Mouse (Mus musculus): Measurements from ENCODE around the gene Car10. TPM values are rescaled to one million over a fixed set of nuclear protein-coding genes. Genes with fewer than 3 reads are reported as not detected.
"Not testable (repeated sequence)": the region's sequence is repeated elsewhere in the genome, so short reads cannot be mapped to it uniquely, and the experiment has no call there.

The Car10 gene
- polyA plus RNA-seq, 1 experiment from 2014 or later, result 0.05 TPM

DNA sequence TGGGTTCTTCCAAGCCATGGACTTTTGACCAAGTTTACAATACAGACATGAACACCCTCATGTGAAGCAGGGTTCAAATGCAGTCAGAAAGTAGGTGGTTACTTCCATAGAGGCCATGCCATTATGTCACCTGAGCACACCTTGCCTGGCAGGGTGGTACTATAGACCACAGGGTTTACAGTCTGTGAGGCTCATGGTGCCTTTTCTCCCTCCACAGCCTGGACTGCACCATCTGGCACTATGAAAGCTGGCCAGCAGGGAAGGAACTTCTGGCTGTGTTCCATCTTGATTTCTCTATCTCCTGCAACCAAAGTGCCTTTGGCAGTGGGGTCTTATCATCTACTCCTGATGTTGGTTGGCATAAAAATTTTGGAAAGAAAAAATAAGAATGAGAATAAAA, 295.5 kb downstream of the Car10 start:
- not testable (repeated sequence) for H3K9ac ChIP-seq (ENCODE audit: low read length); ATAC-seq (replicated peaks; ENCODE audit: extremely low read depth, insufficient read depth, low FRiP score); H3K27ac ChIP-seq (ENCODE audit: low read length); H3K4me1 ChIP-seq (ENCODE audit: control insufficient read depth, insufficient read depth, low read length); H3K27me3 ChIP-seq (ENCODE audit: control insufficient read depth, insufficient read depth, low read length); H3K36me3 ChIP-seq (ENCODE audit: control insufficient read depth, insufficient read depth); H3K9me3 ChIP-seq (replicated peaks; ENCODE audit: control insufficient read depth, low read length); H3K4me3 ChIP-seq (ENCODE audit: low read length); H3K4me2 ChIP-seq (ENCODE audit: low read depth, low read length)

- no peak for ATAC-seq (replicated peaks; ENCODE audit: extremely low read depth, insufficient read depth, low FRiP score)
- H3K36me3 ChIP-seq (ENCODE audit: control insufficient read depth, insufficient read depth), result no peaks in the 10 kb centered on the region
- H3K4me2 ChIP-seq (ENCODE audit: low read depth, low read length), result no peak overlapping the region
- no peaks in the 10 kb centered on the region for H3K9me3 ChIP-seq (replicated peaks; ENCODE audit: control insufficient read depth, low read length)
- H3K9ac ChIP-seq (ENCODE audit: low read length), result no peak overlapping the region
- no peak overlapping the region for H3K27ac ChIP-seq (ENCODE audit: low read length)
- no peak overlapping the region for H3K4me3 ChIP-seq (ENCODE audit: low read length)
- 91% methylated on average over 2 of the region's 2 CpGs for WGBS
- H3K27me3 ChIP-seq (ENCODE audit: control insufficient read depth, insufficient read depth, low read length), result no peaks in the 10 kb centered on the region
- H3K4me1 ChIP-seq (ENCODE audit: control insufficient read depth, insufficient read depth, low read length), result no peaks in the 10 kb centered on the region
Observed at GRCm38 (mm10) chr11:93396356-93396755, 298.5 kb downstream of the Car10 start.

DNA sequence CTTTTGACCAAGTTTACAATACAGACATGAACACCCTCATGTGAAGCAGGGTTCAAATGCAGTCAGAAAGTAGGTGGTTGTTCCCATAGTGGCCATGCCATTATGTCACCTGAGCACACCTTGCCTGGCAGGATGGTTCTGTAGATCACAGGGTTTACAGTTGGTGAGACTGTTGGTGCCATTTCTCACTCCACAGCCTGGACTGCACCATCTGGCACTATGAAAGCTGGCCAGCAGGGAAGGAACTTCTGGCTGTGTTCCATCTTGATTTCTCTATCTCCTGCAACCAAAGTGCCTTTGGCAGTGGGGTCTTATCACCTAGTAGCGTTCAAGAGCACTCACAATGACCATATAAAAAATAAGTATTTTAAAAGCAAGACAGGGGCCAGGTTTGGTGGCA, 303.3 kb downstream of the Car10 start:
- not testable (repeated sequence) for ATAC-seq (replicated peaks; ENCODE audit: extremely low read depth, insufficient read depth, low FRiP score); H3K27me3 ChIP-seq (ENCODE audit: control insufficient read depth, insufficient read depth, low read length); H3K27ac ChIP-seq (ENCODE audit: low read length); H3K36me3 ChIP-seq (ENCODE audit: control insufficient read depth, insufficient read depth); H3K4me3 ChIP-seq (ENCODE audit: low read length); H3K4me1 ChIP-seq (ENCODE audit: control insufficient read depth, insufficient read depth, low read length); H3K9ac ChIP-seq (ENCODE audit: low read length); H3K4me2 ChIP-seq (ENCODE audit: low read depth, low read length); H3K9me3 ChIP-seq (replicated peaks; ENCODE audit: control insufficient read depth, low read length)
- 43% methylated on average over 1 of the region's 1 CpGs for WGBS

DNA sequence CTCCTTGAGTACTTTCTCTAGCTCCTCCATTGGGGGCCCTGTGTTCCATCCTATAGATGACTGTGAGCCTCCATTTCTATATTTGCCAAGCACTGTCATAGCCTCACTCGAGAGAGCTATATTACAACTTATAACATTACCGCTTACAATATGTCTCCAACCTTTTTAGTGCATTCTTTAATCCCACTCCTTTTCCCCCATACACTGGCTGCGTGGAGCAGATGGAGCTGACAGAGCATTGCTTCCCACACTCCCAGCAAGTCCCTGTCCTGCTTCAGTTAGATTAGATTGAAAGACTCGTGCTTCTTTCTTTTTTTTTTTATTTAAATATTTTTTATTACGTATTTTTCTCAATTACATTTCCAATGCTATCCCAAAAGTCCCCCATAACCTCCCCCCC, 310.2 kb downstream of the Car10 start:
- no peak overlapping the region for H3K27ac ChIP-seq (ENCODE audit: low read length)
- H3K27me3 ChIP-seq (ENCODE audit: control insufficient read depth, insufficient read depth, low read length), result no peaks in the 10 kb centered on the region
- H3K36me3 ChIP-seq (ENCODE audit: control insufficient read depth, insufficient read depth), result no peaks in the 10 kb centered on the region
- no peak for ATAC-seq (replicated peaks; ENCODE audit: extremely low read depth, insufficient read depth, low FRiP score)
- no peaks in the 10 kb centered on the region for H3K4me1 ChIP-seq (ENCODE audit: control insufficient read depth, insufficient read depth, low read length)
- no peak overlapping the region for H3K9ac ChIP-seq (ENCODE audit: low read length)
- no peaks in the 10 kb centered on the region for H3K9me3 ChIP-seq (replicated peaks; ENCODE audit: control insufficient read depth, low read length)
- no peak overlapping the region for H3K4me2 ChIP-seq (ENCODE audit: low read depth, low read length)
- 74% methylated on average over 5 of the region's 5 CpGs for WGBS
- no peak overlapping the region for H3K4me3 ChIP-seq (ENCODE audit: low read length)

DNA sequence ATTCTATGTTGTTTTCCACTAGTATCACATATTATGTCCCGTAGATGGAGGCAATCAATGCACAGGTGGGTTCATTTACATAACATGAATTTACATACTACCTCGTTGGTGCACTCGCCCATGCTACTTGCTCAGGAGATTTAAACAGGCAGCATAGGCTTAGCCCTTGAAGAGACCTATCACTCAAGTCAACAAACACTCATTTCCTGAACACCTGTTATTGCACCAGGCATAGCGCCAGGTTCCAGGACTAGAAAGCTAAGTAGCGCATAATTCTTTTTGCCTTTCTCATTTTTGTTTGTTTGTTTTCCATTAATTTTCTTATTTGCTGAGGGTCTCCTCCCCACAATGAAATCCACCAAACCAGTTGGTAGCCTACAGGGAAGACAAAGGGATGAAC, 333.7 kb downstream of the Car10 start:
- 75% methylated on average over 5 of the region's 5 CpGs for WGBS
- no peak for ATAC-seq (replicated peaks; ENCODE audit: extremely low read depth, insufficient read depth, low FRiP score)
- Histone ChIP-seq H3K36me3 (ENCODE audit: control insufficient read depth, insufficient read depth) (no peaks in the 10 kb centered on the region), H3K4me2 (ENCODE audit: low read depth, low read length) (no peak overlapping the region), H3K9me3 (replicated peaks; ENCODE audit: control insufficient read depth, low read length) (no peaks in the 10 kb centered on the region), H3K27me3 (ENCODE audit: control insufficient read depth, insufficient read depth, low read length) (no peaks in the 10 kb centered on the region), H3K4me3 (ENCODE audit: low read length) (no peak overlapping the region), H3K9ac (ENCODE audit: low read length) (no peak overlapping the region), H3K4me1 (ENCODE audit: control insufficient read depth, insufficient read depth, low read length) (no peaks in the 10 kb centered on the region), H3K27ac (ENCODE audit: low read length) (no peak overlapping the region)

DNA sequence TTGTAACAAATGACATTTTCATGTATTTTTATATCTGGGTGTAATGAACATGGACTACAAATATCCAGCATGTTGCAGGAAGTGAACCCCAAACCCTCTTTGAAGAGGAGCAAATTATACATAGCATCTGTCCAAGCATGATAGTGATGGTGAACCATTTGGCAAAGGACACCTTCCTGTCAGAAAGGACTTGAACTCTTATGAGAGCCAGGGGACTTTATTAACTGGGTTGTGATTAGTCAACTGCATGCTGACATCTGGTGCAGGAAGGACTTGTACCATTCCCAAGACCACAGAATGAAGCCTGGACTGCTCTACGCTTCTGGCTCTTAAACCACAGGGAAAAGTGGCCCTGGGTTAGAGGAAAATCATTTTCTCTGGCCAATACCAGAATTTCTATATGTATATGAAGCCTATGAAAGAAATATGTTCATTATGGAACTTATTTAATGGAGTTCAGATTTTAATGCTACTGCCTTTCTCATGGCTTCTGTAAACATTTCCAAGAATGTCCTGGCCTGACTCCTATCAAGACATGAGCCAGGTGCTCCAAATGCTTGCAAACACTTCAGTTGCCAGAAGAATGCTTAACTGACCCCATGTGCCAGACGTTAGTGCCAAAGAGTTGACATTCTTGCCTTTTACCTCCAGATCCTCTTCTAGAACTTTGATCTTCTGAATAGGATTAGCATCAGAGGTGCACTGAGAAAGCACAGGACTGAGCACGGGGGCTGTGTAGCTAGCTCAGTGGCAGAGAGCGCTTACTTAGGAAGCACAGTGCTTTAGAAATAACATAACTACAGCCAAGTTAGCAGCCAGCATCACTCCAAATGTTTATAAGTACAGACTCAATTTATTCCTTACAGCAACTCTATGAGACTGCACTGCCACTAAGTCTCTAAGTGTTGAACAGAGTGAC, 337.4 kb downstream of the Car10 start:
- Histone ChIP-seq H3K4me3 (ENCODE audit: low read length) (no peak overlapping the region), H3K36me3 (ENCODE audit: control insufficient read depth, insufficient read depth) (no peaks in the 10 kb centered on the region), H3K4me2 (ENCODE audit: low read depth, low read length) (no peak overlapping the region), H3K9ac (ENCODE audit: low read length) (no peak overlapping the region), H3K27ac (ENCODE audit: low read length) (no peak overlapping the region), H3K27me3 (ENCODE audit: control insufficient read depth, insufficient read depth, low read length) (no peaks in the 10 kb centered on the region), H3K9me3 (replicated peaks; ENCODE audit: control insufficient read depth, low read length) (no peaks in the 10 kb centered on the region), H3K4me1 (ENCODE audit: control insufficient read depth, insufficient read depth, low read length) (no peaks in the 10 kb centered on the region)
- no peak for ATAC-seq (replicated peaks; ENCODE audit: extremely low read depth, insufficient read depth, low FRiP score)
- WGBS, result 54% methylated on average over 4 of the region's 4 CpGs

DNA sequence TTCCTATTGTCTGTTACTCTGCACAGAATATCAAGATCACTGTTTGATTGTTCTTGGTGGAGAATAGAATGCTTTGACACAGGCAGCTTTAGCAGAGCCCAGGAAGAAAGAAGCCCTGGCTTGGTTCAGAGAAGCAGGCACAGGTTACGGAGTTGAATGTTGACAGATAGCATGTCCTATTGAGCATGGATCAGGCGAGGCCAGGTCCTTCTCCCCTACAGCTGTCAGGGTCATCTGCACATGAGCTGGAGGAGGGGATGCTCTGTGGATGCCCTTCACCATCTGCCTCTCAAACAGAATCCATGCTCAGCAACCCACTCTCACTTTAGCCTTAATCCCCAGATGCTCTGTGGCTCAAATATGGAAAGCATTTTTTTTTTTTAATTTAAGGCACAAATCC, 339.1 kb downstream of the Car10 start:
- H3K4me1 ChIP-seq (ENCODE audit: control insufficient read depth, insufficient read depth, low read length), result no peaks in the 10 kb centered on the region
- H3K27me3 ChIP-seq (ENCODE audit: control insufficient read depth, insufficient read depth, low read length), result no peaks in the 10 kb centered on the region
- ATAC-seq (replicated peaks; ENCODE audit: extremely low read depth, insufficient read depth, low FRiP score), result no peak
- H3K4me2 ChIP-seq (ENCODE audit: low read depth, low read length), result no peak overlapping the region
- H3K9ac ChIP-seq (ENCODE audit: low read length), result no peak overlapping the region
- no peaks in the 10 kb centered on the region for H3K36me3 ChIP-seq (ENCODE audit: control insufficient read depth, insufficient read depth)
- WGBS, result 65% methylated on average over 2 of the region's 2 CpGs
- H3K27ac ChIP-seq (ENCODE audit: low read length), result no peak overlapping the region
- H3K9me3 ChIP-seq (replicated peaks; ENCODE audit: control insufficient read depth, low read length), result no peaks in the 10 kb centered on the region
- H3K4me3 ChIP-seq (ENCODE audit: low read length), result no peak overlapping the region

GRCm38 (mm10) chr11:93440466-93440865, 342.6 kb downstream of the Car10 start:
- Histone ChIP-seq H3K27ac (ENCODE audit: low read length) (no peak overlapping the region), H3K9me3 (replicated peaks; ENCODE audit: control insufficient read depth, low read length) (no peaks in the 10 kb centered on the region), H3K4me3 (ENCODE audit: low read length) (no peak overlapping the region), H3K4me1 (ENCODE audit: control insufficient read depth, insufficient read depth, low read length) (no peaks in the 10 kb centered on the region), H3K27me3 (ENCODE audit: control insufficient read depth, insufficient read depth, low read length) (no peaks in the 10 kb centered on the region), H3K9ac (ENCODE audit: low read length) (no peak overlapping the region), H3K4me2 (ENCODE audit: low read depth, low read length) (no peak overlapping the region), H3K36me3 (ENCODE audit: control insufficient read depth, insufficient read depth) (no peaks in the 10 kb centered on the region)
- ATAC-seq (replicated peaks; ENCODE audit: extremely low read depth, insufficient read depth, low FRiP score), result no peak
- 57% methylated on average over 1 of the region's 1 CpGs for WGBS

DNA sequence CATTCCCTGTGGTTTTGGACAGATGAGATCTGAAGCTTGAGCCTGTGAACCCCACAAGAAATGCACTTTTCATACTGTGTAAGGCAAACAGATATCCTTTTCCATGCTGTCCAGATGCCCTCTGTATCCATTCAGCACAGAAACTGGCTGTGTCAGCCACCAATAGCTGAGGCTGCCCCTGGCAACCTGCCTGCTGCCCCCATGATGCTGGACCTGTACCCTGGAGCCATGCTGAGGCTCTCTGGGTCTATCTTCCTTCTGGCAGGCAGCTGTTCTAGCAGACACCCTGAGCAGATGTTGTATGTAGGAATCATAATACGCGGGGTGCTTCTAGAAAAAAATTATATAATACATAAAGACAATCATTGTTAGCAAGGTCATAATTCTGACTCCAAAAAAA, 345.9 kb downstream of the Car10 start:
- H3K9me3 ChIP-seq (replicated peaks; ENCODE audit: control insufficient read depth, low read length), result no peaks in the 10 kb centered on the region
- H3K4me1 ChIP-seq (ENCODE audit: control insufficient read depth, insufficient read depth, low read length), result no peaks in the 10 kb centered on the region
- H3K27me3 ChIP-seq (ENCODE audit: control insufficient read depth, insufficient read depth, low read length), result no peaks in the 10 kb centered on the region
- H3K36me3 ChIP-seq (ENCODE audit: control insufficient read depth, insufficient read depth), result no peaks in the 10 kb centered on the region
- ATAC-seq (replicated peaks; ENCODE audit: extremely low read depth, insufficient read depth, low FRiP score), result no peak
- H3K27ac ChIP-seq (ENCODE audit: low read length), result no peak overlapping the region
- H3K4me2 ChIP-seq (ENCODE audit: low read depth, low read length), result no peak overlapping the region
- WGBS, result 89% methylated on average over 2 of the region's 2 CpGs
- H3K4me3 ChIP-seq (ENCODE audit: low read length), result no peak overlapping the region
- no peak overlapping the region for H3K9ac ChIP-seq (ENCODE audit: low read length)

Measured in heart, embryonic 16.5 days (tissue).